Mouse (Mus musculus) lung, postnatal 0 days (tissue): Measurements from ENCODE around the gene Ppfia3.

Experiments used
- CTCF ChIP-seq: IDR thresholded peaks from 2 replicates; pipeline ENCODE4 v1.5.1; 2016; ENCODE audit warnings: antibody characterized with exemption, mild to moderate bottlenecking
- EP300 ChIP-seq: IDR thresholded peaks from 2 replicates; pipeline ENCODE4 v1.6.1; 2016; ENCODE audit warnings: antibody characterized with exemption, mild to moderate bottlenecking, control low read depth

- TF ChIP-seq CTCF (no peak), EP300 (no peak)
Observed at GRCm38 (mm10) chr7:45366652-45367019, at the start of gene Ppfia3.
